Mouse (Mus musculus): ENCODE measurements around the gene Zfpl1.
"Not testable (repeated sequence)": the region's sequence is repeated elsewhere in the genome, so short reads cannot be mapped to it uniquely, and the experiment has no call there.

Gene Zfpl1

GRCm38 (mm10) chr19:6057313-6058096 is 27.3 kb downstream of the Zfpl1 start, which contains the start of the genes Mrpl49 and Fau:
Mrpl49 (minus strand) TSS chr19:6057785.
Fau (plus strand) TSS chr19:6057844.
- peak; percentile 98 to 99 for DNase-seq

DNA sequence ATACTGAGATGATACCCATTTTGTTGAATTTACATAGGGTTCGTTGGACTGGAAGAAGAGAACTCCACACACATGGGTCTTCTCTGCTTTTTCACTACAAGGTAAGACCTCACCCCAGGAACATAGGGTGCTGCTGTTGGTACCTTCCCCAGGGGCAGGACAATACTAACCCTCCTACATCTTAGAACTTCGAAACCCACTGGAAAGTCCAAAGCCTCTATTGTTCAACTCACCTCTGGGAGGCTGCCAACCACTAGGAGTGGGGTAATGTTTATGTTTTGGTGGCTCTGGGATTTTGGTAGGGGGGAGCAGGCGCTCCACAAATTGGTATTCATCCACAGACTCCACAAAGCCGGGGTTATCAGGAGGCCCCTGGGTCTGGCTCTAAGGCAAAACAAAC is 28.1 kb downstream of the Zfpl1 start:
- no peak for DNase-seq

- peak in 1 of 2 experiments; percentile 3 for DNase-seq
These were observed 30.5 kb downstream of the Zfpl1 start for GRCm38 (mm10) chr19:6054296-6054695.

DNA sequence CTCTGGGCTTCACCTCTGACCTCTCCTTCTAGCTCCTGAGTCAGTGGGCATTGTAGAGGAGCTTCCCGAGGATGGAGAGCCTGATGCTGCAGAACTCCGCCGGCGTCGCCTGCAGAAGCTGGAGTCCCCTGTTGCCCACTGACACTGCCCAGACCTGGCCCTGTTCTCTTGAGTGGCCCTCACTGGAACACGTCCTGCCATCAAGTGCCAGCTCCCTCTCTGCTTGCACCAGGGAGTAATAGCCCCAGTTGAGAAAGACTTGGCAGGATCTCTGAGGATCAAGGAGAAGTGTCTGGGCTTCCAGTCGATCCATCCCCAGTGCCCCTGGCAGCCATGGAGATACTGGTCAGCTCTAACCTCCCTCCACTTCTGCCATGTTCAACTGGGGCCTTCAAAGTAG is 32.2 kb downstream of the Zfpl1 start:
- peak in 1 of 2 experiments; percentile 4 for DNase-seq

GRCm38 (mm10) chr19:6048681-6049410 is 35.9 kb downstream of the Zfpl1 start:
- peak in 1 of 2 experiments; percentile 6 for DNase-seq

- peak in 1 of 2 experiments; percentile 10 for DNase-seq
These were observed 36.9 kb downstream of the Zfpl1 start for GRCm38 (mm10) chr19:6047899-6048166.

GRCm38 (mm10) chr19:6047154-6047898 is 37.4 kb downstream of the Zfpl1 start:
- DNase-seq = peak in 1 of 2 experiments; percentile 20

GRCm38 (mm10) chr19:6046294-6047153 is 38.2 kb downstream of the Zfpl1 start, which contains the start of gene Syvn1:
Syvn1 (plus strand) TSS chr19:6046576.
- DNase-seq = peak; percentile 89 to 91

- peak in 1 of 2 experiments; percentile 4 for DNase-seq
These were observed 39.1 kb downstream of the Zfpl1 start for GRCm38 (mm10) chr19:6045366-6046293.

GRCm38 (mm10) chr19:6044102-6044501 is 40.7 kb downstream of the Zfpl1 start:
- DNase-seq = not testable (repeated sequence)

GRCm38 (mm10) chr19:6042293-6042692 is 42.5 kb downstream of the Zfpl1 start:
- DNase-seq = no peak

- DNase-seq = no peak
These were observed 44.8 kb downstream of the Zfpl1 start for GRCm38 (mm10) chr19:6040002-6040401.

GRCm38 (mm10) chr19:6038326-6038725 is 46.4 kb downstream of the Zfpl1 start:
- no peak for DNase-seq

- no peak for DNase-seq
These were observed 47.1 kb downstream of the Zfpl1 start for GRCm38 (mm10) chr19:6037695-6038094.

DNA sequence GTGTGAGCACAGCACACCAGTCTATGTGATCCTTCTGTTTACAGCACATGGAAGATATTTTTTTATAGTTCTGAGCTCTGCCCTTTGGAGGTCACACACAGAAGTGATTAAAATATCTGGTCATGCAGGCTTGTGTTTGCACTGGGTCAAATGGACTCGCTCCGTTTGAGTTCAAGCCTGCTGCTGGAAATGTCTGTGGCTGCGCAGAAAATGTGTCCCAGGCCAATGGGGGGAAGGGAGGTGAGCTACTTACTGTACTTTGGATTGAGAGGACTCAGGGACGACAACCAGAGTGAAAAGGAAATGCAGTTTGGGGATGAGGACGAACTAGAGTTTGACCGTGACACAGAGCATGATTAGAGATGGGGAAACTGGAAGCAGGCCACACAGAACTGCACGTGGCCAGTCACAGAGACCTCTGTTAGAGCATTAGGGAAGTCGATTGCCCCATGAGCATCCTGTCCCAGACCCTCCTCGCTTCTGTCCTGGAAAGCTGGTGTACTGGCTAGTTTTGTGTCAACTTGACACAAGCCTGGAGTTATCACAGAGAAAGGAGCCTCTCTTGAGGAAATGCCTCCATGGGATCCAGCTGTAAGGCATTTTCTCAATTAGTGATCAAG is 48.7 kb downstream of the Zfpl1 start:
- DNase-seq = no peak
